Mouse (Mus musculus): ENCODE results near the gene Zfp74. TPM values are rescaled to one million over a fixed set of nuclear protein-coding genes. Genes with fewer than 3 reads are reported as not detected.
"Not testable (repeated sequence)": the region's sequence is repeated elsewhere in the genome, so short reads cannot be mapped to it uniquely, and the experiment has no call there.

The Zfp74 gene
- polyA plus RNA-seq, 1 experiment = 11.9 TPM

DNA sequence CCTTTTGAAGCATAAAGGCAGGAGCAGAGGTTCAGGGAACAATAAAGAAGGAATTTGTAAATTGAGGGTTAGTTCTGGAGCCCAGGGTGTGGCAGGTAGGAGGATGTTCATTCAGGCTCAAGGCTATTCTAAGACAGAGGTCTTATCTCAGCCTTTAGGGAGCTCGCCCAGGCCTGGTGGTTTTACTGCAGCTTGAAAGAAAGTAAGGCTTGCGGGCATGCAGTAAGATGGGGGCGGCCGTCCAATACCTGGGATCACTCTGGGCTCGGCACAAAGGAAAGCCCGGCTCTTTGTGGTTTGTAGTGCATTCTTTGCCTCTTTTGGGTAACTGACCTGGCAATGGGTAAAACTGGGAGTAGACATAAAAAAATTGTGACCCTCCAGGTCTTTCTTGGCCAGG is 29.0 kb upstream of the Zfp74 start:
- TF ChIP-seq POLR2A (IDR thresholded peaks at IDR 0.05; ENCODE audit: low read depth, low read length) (no peak), CTCF (IDR thresholded peaks at IDR 0.05; ENCODE audit: borderline replicate concordance, insufficient read depth, low read length) (no peak)

GRCm38 (mm10) chr7:29982341-29982740 is 28.5 kb upstream of the Zfp74 start:
- H3K4me3 ChIP-seq (ENCODE audit: insufficient read depth, low read length) = no peak overlapping the region
- H3K4me1 ChIP-seq (ENCODE audit: control insufficient read depth, insufficient read depth, low read length) = peaks cover 16% of the 10 kb centered on the region
- H3K27ac ChIP-seq (ENCODE audit: insufficient read depth, low read length) = peak overlapping the region; percentile 16; the same call in 1 of the 2 replicates
- TF ChIP-seq CTCF (IDR thresholded peaks at IDR 0.05; ENCODE audit: borderline replicate concordance, insufficient read depth, low read length) (no peak), POLR2A (IDR thresholded peaks at IDR 0.05; ENCODE audit: low read depth, low read length) (no peak)

More for the DNA sequence above, 29.0 kb upstream of the Zfp74 start:
- Histone ChIP-seq H3K27ac (ENCODE audit: insufficient read depth, low read length) (peak overlapping the region; percentile 95), H3K4me1 (ENCODE audit: control insufficient read depth, insufficient read depth, low read length) (peaks cover 16% of the 10 kb centered on the region), H3K4me3 (ENCODE audit: insufficient read depth, low read length) (peak overlapping the region; percentile 79)

- TF ChIP-seq POLR2A (IDR thresholded peaks at IDR 0.05; ENCODE audit: low read depth, low read length) (no peak), CTCF (IDR thresholded peaks at IDR 0.05; ENCODE audit: borderline replicate concordance, insufficient read depth, low read length) (no peak)
- no peak overlapping the region for H3K4me3 ChIP-seq (ENCODE audit: insufficient read depth, low read length)
- peak overlapping the region; percentile 75 for H3K27ac ChIP-seq (ENCODE audit: insufficient read depth, low read length)
- H3K4me1 ChIP-seq (ENCODE audit: control insufficient read depth, insufficient read depth, low read length) = peaks cover 16% of the 10 kb centered on the region
These were observed 28.0 kb upstream of the Zfp74 start for GRCm38 (mm10) chr7:29981860-29982259.

DNA sequence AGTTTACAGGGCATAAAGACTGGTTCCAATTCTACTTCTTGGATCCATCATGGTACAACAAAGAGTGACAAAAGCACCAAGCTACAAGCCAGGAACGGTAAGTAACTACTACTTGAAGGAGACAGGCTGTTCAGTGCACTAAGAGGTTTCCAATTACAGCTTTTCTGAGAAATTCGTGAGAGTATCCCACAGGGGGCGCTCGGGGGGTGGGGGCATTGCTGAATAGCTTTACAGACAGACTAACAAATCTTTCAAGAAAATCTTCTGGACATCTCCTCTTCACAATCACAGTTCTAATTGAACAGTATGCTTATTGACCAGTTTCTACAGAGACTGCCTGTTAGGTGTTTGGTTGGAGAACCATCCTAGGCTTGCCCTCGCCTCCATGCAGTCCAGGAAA is 27.6 kb upstream of the Zfp74 start:
- peak overlapping the region; percentile 75; the same call in 1 of the 2 replicates for H3K27ac ChIP-seq (ENCODE audit: insufficient read depth, low read length)
- peaks cover 16% of the 10 kb centered on the region for H3K4me1 ChIP-seq (ENCODE audit: control insufficient read depth, insufficient read depth, low read length)
- no peak overlapping the region for H3K4me3 ChIP-seq (ENCODE audit: insufficient read depth, low read length)
- no peak; the same call in 1 of the 2 replicates for TF ChIP-seq POLR2A (IDR thresholded peaks at IDR 0.05; ENCODE audit: low read depth, low read length)
- TF ChIP-seq CTCF (IDR thresholded peaks at IDR 0.05; ENCODE audit: borderline replicate concordance, insufficient read depth, low read length) = no peak

- Histone ChIP-seq H3K4me1 (ENCODE audit: control insufficient read depth, insufficient read depth, low read length) (peaks cover 13% of the 10 kb centered on the region), H3K4me3 (ENCODE audit: insufficient read depth, low read length) (no peak overlapping the region), H3K27ac (ENCODE audit: insufficient read depth, low read length) (peak overlapping the region; percentile 75)
- no peak for TF ChIP-seq POLR2A (IDR thresholded peaks at IDR 0.05; ENCODE audit: low read depth, low read length)
- TF ChIP-seq CTCF (IDR thresholded peaks at IDR 0.05; ENCODE audit: borderline replicate concordance, insufficient read depth, low read length) = no peak
These were observed 26.9 kb upstream of the Zfp74 start for GRCm38 (mm10) chr7:29980761-29981160.

GRCm38 (mm10) chr7:29970686-29971085 is 16.8 kb upstream of the Zfp74 start:
- H3K4me1 ChIP-seq (ENCODE audit: control insufficient read depth, insufficient read depth, low read length) = no peaks in the 10 kb centered on the region
- no peak overlapping the region for H3K4me3 ChIP-seq (ENCODE audit: insufficient read depth, low read length)
- no peak overlapping the region for H3K27ac ChIP-seq (ENCODE audit: insufficient read depth, low read length)
- TF ChIP-seq POLR2A (IDR thresholded peaks at IDR 0.05; ENCODE audit: low read depth, low read length) (no peak), CTCF (IDR thresholded peaks at IDR 0.05; ENCODE audit: borderline replicate concordance, insufficient read depth, low read length) (no peak)

GRCm38 (mm10) chr7:29965115-29965810 is 11.4 kb upstream of the Zfp74 start:
- not testable (repeated sequence) for H3K27ac ChIP-seq (ENCODE audit: insufficient read depth, low read length)

DNA sequence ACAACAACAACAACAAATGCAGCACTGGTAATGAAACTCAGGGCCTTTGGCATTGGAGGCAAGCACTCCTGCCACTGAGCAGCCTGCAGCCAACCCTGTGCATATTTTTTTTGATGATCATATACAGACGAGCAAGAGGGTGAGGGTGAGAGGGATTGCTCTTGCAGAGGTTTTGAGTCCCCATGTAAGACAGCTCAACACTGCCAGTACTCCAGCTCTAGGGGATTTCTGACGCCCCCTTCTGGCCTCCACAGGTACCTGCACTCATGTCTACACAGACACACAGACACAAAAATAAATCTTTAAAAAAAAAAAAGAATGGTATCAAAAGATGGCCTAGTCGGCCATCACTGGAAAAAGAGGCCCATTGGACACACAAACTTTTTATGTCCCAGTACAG is 5.1 kb upstream of the Zfp74 start:
- no peaks in the 10 kb centered on the region for H3K4me1 ChIP-seq (ENCODE audit: control insufficient read depth, insufficient read depth, low read length)
- no peak overlapping the region for H3K4me3 ChIP-seq (ENCODE audit: insufficient read depth, low read length)
- no peak overlapping the region for H3K27ac ChIP-seq (ENCODE audit: insufficient read depth, low read length)
- TF ChIP-seq POLR2A (IDR thresholded peaks at IDR 0.05; ENCODE audit: low read depth, low read length) (no peak), CTCF (IDR thresholded peaks at IDR 0.05; ENCODE audit: borderline replicate concordance, insufficient read depth, low read length) (no peak)

More at GRCm38 (mm10) chr7:29965115-29965810, 11.4 kb upstream of the Zfp74 start:
- not testable (repeated sequence) for H3K4me1 ChIP-seq (ENCODE audit: control insufficient read depth, insufficient read depth, low read length); H3K4me3 ChIP-seq (ENCODE audit: insufficient read depth, low read length)

DNA sequence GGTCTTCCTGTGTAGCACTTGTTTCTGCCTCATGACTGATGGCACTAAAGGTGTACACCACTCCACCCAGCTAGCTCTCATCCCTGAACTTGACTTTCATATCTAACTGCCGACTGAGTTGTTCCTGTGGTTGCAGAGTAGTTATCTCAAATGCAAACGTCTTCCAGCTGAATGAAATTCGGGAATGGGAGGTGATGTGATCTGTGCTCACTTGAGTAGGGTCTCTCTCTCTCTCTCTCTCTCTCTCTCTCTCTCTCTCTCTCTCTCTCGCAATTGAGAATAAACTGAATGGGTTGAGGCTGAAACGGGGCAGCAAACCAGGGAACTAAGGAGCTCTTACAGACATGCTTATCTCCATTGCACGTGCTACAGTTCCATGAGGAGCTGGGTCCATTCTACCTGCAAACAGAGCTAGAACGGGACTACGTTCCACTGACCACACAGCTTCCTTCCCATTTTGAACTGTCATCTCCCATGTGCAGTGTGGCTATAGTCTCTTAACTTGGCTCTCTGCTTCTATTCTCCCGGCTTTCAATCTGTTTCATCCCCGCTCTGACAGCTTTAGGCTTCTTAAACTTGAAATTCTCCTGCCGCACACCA is 4.3 kb upstream of the Zfp74 start:
- Histone ChIP-seq H3K27ac (ENCODE audit: insufficient read depth, low read length) (no peak overlapping the region), H3K4me3 (ENCODE audit: insufficient read depth, low read length) (no peak overlapping the region), H3K4me1 (ENCODE audit: control insufficient read depth, insufficient read depth, low read length) (no peaks in the 10 kb centered on the region)
- TF ChIP-seq CTCF (IDR thresholded peaks at IDR 0.05; ENCODE audit: borderline replicate concordance, insufficient read depth, low read length) = no peak
- no peak for TF ChIP-seq POLR2A (IDR thresholded peaks at IDR 0.05; ENCODE audit: low read depth, low read length)

GRCm38 (mm10) chr7:29956257-29956656 is 2.4 kb upstream of the Zfp74 start:
- no peak overlapping the region for H3K27ac ChIP-seq (ENCODE audit: insufficient read depth, low read length)
- H3K4me1 ChIP-seq (ENCODE audit: control insufficient read depth, insufficient read depth, low read length) = no peaks in the 10 kb centered on the region
- no peak overlapping the region for H3K4me3 ChIP-seq (ENCODE audit: insufficient read depth, low read length)
- TF ChIP-seq CTCF (IDR thresholded peaks at IDR 0.05; ENCODE audit: borderline replicate concordance, insufficient read depth, low read length) (no peak), POLR2A (IDR thresholded peaks at IDR 0.05; ENCODE audit: low read depth, low read length) (no peak)

Measured in embryonic fibroblast, embryonic 13.5 days (primary cell).